Mouse (Mus musculus) ES-E14 (cell line): Measurements from ENCODE around the gene Rela. TPM values are rescaled to one million over a fixed set of nuclear protein-coding genes. Genes with fewer than 3 reads are reported as not detected.

Experiments
- DNase-seq: peaks from one replicate; pipeline ENCODE4 v3.0.0-alpha.2; 2013; ENCODE audit warnings: low read depth, low spot score
- H3K27ac ChIP-seq: 2 replicates; pipeline ENCODE4 v1.5.1; 2012; ENCODE audit warnings: low read depth, mild to moderate bottlenecking, low read length, moderate library complexity, mixed read lengths; ENCODE audit not compliant: poor library complexity, insufficient read depth, severe bottlenecking
- H3K36me3 ChIP-seq: 2 replicates; pipeline ENCODE4 v1.6.1; 2012; ENCODE audit warnings: mild to moderate bottlenecking, low read length, moderate library complexity, mixed read lengths; ENCODE audit not compliant: control insufficient read depth, poor library complexity, insufficient read depth, severe bottlenecking
- H3K4me1 ChIP-seq, 2 experiments: fragments of 150-350 bp in 1 of 2; sonication (generic) in 1 of 2; 2 replicates each; pipeline ENCODE4 v1.6.1; 2012; ENCODE audit warnings: low read length in 2 of 2, mild to moderate bottlenecking in 1 of 2, mixed read lengths in 1 of 2; ENCODE audit not compliant: control insufficient read depth in 2 of 2, insufficient read depth in 2 of 2, poor library complexity in 1 of 2
- H3K4me3 ChIP-seq, 2 experiments: fragments of 150-350 bp in 1 of 2; sonication (generic) in 1 of 2; 2 replicates each; pipeline ENCODE4 v1.5.1; 2012; ENCODE audit warnings: low read length in 2 of 2, low read depth in 1 of 2, mild to moderate bottlenecking in 1 of 2, mixed read lengths in 1 of 2; ENCODE audit not compliant: insufficient read depth in 1 of 2, poor library complexity in 1 of 2, severe bottlenecking in 1 of 2
- H3K9ac ChIP-seq: 2 replicates; pipeline ENCODE4 v1.6.1; 2012; ENCODE audit warnings: low read depth, mild to moderate bottlenecking, low read length, mixed read lengths; ENCODE audit not compliant: poor library complexity, insufficient read depth, severe bottlenecking
- H3K9me3 ChIP-seq: fragments of 150-350 bp; sonication (generic); 2 replicates; pipeline ENCODE4 v1.6.1; 2012; ENCODE audit warnings: low read depth, mild to moderate bottlenecking, low read length; ENCODE audit not compliant: control insufficient read depth, insufficient read depth
- CHD2 ChIP-seq: IDR thresholded peaks from 2 replicates; pipeline ENCODE4 v1.6.1; 2014; ENCODE audit warnings: mild to moderate bottlenecking, low read depth, low read length, inconsistent platforms
- HCFC1 ChIP-seq: IDR thresholded peaks from 2 replicates; pipeline ENCODE4 v1.6.1; 2012; ENCODE audit warnings: low read length, inconsistent platforms, borderline replicate concordance; ENCODE audit not compliant: insufficient read depth
- MAFK ChIP-seq: IDR thresholded peaks from 2 replicates; pipeline ENCODE4 v1.6.1; 2014; ENCODE audit warnings: mild to moderate bottlenecking, low read depth, low read length, inconsistent platforms; ENCODE audit not compliant: insufficient read depth
- ZC3H11A ChIP-seq: IDR thresholded peaks from 2 replicates; pipeline ENCODE4 v1.6.1; 2012; ENCODE audit warnings: low read depth, mild to moderate bottlenecking, inconsistent platforms, low read length, borderline replicate concordance
- ZNF384 ChIP-seq: IDR thresholded peaks from 2 replicates; pipeline ENCODE4 v1.6.1; 2012; ENCODE audit warnings: low read depth, low read length, inconsistent platforms
- in situ Hi-C, 2 experiments: fragments of 600-800 bp; cut with MboI; formaldehyde crosslinking; loops; one replicate each; pipeline ENCODE4 v1.15.1; 2025; ENCODE audit warnings: low sequenced_read_pairs in 2 of 2, inconsistent platforms in 1 of 2; ENCODE audit not compliant: unreplicated experiment in 2 of 2
- total RNA-seq: library from RNA; depleted of rRNA; stranded (reverse); fragments of 300-350 nt; gene quantifications from 2 replicates; pipeline ENCODE4 v1.2.3, GENCODE M21; 2012

Rela gene
- total RNA-seq, 1 experiment: 12.1 TPM

- Histone ChIP-seq H3K36me3 (peaks cover 30% of the 10 kb centered on the region), H3K9ac (no peak overlapping the region), H3K4me1 (peaks cover 2 to 13% of the 10 kb centered on the region in 2 experiments; a peak in 2 of 4 replicates), H3K27ac (no peak overlapping the region), H3K9me3 (no peaks in the 10 kb centered on the region), H3K4me3 (no peak overlapping the region)
- in situ Hi-C loops: no loop called here
- DNase-seq: no peak
- TF ChIP-seq ZNF384: no peak
- TF ChIP-seq MAFK: no peak
- TF ChIP-seq ZC3H11A: no peak
- TF ChIP-seq CHD2: no peak
- TF ChIP-seq HCFC1: no peak
Observed at GRCm38 (mm10) chr19:5646731-5647330, 9.5 kb downstream of the Rela start.

DNA sequence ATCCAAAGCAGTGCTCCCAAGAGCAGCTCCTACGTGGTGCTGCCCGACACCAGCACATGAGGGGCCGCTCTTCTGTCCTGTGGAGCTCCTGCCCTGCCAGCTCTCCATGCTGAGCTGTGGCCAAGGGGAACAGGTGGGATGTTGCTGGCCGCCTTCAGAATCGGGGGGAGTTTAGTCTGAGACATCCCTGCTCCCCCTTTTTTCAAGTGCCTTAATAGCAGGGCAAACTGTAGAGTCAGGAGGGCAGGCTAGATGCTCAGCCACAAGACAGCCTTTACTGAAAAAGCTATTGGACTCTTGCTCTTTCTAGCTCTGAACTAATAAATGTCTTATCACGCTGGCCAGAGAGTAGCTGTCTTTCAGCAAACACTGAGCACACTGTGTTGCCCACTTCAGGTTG lies 10.5 kb downstream of the Rela start:
- no peak for DNase-seq
- TF ChIP-seq ZC3H11A (no peak), CHD2 (no peak), ZNF384 (no peak), MAFK (no peak), HCFC1 (no peak)
- Histone ChIP-seq H3K36me3 (peaks cover 22% of the 10 kb centered on the region), H3K9me3 (no peaks in the 10 kb centered on the region), H3K4me1 (peaks cover 2 to 19% of the 10 kb centered on the region in 2 experiments; a peak in 2 of 4 replicates), H3K4me3 (no peak overlapping the region), H3K27ac (no peak overlapping the region), H3K9ac (no peak overlapping the region)
- in situ Hi-C loops: no loop called here

DNA sequence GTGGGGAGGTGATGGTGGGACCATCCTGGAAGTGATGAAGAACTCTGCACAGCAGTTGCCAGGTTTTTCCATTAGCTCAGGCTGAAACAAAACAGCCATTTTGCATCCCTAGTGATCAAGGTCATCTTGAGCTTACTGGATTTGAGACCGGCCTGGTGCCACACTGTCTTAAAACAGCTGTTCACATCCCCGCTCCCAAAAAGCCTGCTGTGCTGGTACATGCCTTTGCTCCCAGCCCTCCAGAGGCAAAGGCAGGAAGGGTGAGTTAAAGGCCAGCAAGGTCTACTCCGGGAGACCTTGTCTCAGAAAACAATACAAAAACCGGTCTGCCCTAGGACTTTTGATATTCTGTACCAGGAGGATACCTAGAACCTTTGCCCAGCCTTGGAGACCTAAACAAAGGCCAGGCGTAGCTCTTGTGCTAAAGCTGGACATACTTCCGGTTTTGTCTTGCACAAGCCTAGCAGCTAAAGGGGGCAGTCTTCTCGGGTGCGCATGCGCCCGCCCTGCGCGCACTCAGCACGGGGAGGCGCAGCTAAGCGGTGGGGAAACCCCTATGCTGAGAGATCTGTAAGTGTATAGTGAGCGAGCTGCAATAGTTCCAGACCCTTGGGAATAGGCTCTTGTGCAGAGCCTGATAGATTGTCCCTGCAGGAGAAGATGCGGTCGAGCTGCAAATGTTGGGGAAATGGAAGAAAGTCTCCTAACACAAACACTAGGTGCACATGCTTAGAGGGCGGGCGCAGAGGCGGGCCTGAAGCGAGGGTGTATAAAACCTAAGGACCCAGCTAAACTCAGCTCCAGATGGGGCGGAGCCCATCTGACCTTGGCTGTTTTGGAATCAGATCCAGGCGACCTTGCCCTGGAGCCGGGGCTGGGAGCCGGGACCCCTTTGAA lies 11.4 kb downstream of the Rela start:
- TF ChIP-seq ZNF384 (no peak), CHD2 (no peak), ZC3H11A (no peak), MAFK (no peak), HCFC1 (no peak)
- H3K9ac ChIP-seq: peak overlapping the region; percentile 60; the same call in 1 of the 2 replicates
- DNase-seq: peak; percentile 70
- H3K4me1 ChIP-seq: peaks cover 2 to 19% of the 10 kb centered on the region in 2 experiments; a peak in 2 of 4 replicates
- no peaks in the 10 kb centered on the region for H3K9me3 ChIP-seq
- in situ Hi-C loops: no loop called here
- peak overlapping the region; percentile 22; the same call in 1 of the 2 replicates for H3K27ac ChIP-seq
- H3K4me3 ChIP-seq: peak overlapping the region; percentile 20 to 49; a peak in 3 of 4 replicates
- peaks cover 22% of the 10 kb centered on the region for H3K36me3 ChIP-seq

- no peak for TF ChIP-seq MAFK
- TF ChIP-seq ZNF384: no peak
- TF ChIP-seq CHD2: no peak
- TF ChIP-seq ZC3H11A: no peak
- no peak for TF ChIP-seq HCFC1
- H3K27ac ChIP-seq: peak overlapping the region; percentile 22; the same call in 1 of the 2 replicates
- peak overlapping the region in 1 of 2 experiments; percentile 49; a peak in 2 of 4 replicates for H3K4me3 ChIP-seq
- peaks cover 22% of the 10 kb centered on the region for H3K36me3 ChIP-seq
- H3K4me1 ChIP-seq: peaks cover 2 to 19% of the 10 kb centered on the region in 2 experiments; a peak in 2 of 4 replicates
- DNase-seq: no peak
- no peaks in the 10 kb centered on the region for H3K9me3 ChIP-seq
- H3K9ac ChIP-seq: no peak overlapping the region
- in situ Hi-C loops: no loop called here
Observed at GRCm38 (mm10) chr19:5649298-5649741, 12.0 kb downstream of the Rela start.
